Mouse (Mus musculus) heart, adult 2 months (tissue): ENCODE measurements around the gene Kbtbd4.
A peak's percentile ranks its signal among the peaks of the same experiment; 100 is the strongest.

Source experiments
- CTCF ChIP-seq: fragments of 200-600 bp; IDR thresholded peaks from 2 replicates; pipeline ENCODE4 v1.8.1; 2022; ENCODE audit warnings: antibody characterized with exemption, mild to moderate bottlenecking, moderate library complexity
- EP300 ChIP-seq: fragments of 200-500 bp; IDR thresholded peaks from 2 replicates; pipeline ENCODE4 v1.6.1; 2011; ENCODE audit warnings: low read depth, low read length, control low read depth; ENCODE audit not compliant: insufficient read depth
- POLR2A ChIP-seq: fragments of 200-500 bp; IDR thresholded peaks from 2 replicates; pipeline ENCODE4 v1.6.1; 2011; ENCODE audit warnings: mild to moderate bottlenecking, low read depth, low read length, control low read depth; ENCODE audit not compliant: insufficient read depth

GRCm38 (mm10) chr2:90889550-90890548, 14.7 kb upstream of the Kbtbd4 start:
- peak; percentile 28; the same call in 1 of the 2 replicates for TF ChIP-seq CTCF
- no peak for TF ChIP-seq POLR2A
- no peak for TF ChIP-seq EP300
